Mouse (Mus musculus) lung, adult 18-20 months (tissue): ENCODE measurements at regions not wholly inside any gene's neighbourhood (a gene's known extent, or its start where the extent isn't known, plus 50 kb on each side); places are given as distances from the start of the nearest gene placed in this dataset.

Experiments
- DNase-seq, 2 experiments: peaks; one replicate each; pipeline ENCODE4 v3.0.0; 2022; ENCODE audit warnings: mixed read lengths in 2 of 2

DNA sequence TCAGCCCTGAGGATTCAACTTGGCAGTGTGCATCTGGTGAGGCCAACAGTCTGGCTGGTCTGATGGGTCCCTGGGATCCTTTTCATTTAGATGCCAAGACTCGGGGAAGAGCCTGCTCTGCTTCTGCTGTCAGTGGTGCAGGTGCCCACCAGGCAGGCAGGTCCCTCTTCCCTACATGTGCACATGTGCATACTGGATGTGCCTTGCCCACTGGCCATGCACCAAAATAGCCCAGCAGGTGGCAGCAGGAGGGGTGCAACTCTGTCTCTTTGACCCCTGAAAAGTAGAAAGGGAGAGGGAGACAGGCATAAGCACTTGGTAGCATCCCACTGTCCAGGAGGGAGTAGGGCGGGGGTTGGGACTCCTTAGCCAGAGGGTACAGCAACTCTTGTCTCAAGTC is 116.2 kb upstream of the Bank1 start:
- peak; percentile 3 to 9 for DNase-seq

DNA sequence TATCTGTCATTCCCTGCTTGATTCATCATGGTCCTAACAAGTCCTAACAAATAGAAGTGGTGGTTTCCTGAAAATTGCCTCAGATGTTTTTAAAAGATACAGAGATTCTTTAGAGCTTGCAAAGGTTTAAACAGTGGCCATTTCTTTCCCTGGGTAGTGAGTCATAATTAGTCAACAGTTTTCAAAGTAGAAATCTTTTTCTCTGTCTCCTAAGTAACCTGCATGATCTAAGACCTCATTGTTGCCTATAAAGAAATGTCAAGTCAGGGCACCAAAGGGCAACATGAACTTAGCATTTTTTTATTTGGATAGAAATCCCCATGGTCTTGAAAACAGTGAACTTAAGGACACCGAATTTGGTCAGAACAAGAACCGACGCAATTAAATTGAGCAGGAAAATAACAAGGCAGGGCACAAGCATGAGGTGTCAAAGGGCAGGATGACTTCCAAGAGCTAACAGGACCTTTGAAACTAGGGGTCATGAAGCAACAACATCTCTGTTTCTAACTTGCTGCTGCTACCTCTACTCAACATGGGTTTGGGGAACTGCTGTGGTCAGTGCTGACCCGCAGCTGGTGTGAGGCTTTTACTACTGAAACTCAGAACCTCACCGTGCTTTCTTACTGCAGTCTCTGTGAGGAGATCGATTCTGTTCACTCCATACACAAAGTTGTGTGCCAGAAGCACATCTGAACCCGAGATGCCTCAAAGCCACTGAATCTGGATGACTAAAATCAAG is 114.2 kb upstream of the Bank1 start:
- DNase-seq, result no peak

DNA sequence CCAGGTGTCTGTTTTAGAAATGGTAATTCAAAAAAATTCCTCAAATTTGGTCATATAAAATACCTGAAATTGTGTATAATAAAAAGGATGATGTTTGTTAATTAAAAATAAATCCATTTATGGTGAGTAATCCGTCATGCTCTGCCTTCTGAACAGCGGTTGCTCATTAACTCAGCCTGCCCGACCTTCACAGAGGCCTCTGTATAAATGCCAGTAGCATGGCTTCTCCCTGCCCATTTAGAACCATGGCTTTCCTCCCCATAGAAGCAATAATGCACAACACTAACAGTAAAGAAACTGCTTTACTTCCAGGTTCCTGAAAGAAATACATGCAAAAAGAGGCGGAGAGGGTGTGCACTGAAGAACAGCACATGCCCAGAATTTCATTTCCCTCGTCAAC is 113.5 kb upstream of the Bank1 start:
- DNase-seq, result no peak

DNA sequence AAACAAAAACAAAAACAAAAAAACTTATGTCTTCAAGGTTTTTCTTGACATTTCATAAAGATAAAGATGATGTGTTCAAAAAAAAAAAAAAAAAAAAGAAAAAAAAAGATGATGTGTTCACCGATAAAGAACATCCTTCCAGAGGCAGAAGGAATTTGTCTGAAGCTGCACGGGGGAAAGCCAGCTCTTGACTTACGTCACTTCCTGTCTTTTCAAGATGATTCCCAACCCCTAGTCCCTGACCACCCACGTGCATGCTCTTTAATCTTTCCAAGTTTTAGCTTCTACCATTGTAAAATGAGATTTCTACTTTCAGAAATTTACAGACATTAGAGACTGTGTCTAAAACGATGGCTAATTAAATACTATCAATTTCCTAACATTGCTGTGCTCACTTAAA is 108.5 kb upstream of the Bank1 start:
- no peak for DNase-seq

DNA sequence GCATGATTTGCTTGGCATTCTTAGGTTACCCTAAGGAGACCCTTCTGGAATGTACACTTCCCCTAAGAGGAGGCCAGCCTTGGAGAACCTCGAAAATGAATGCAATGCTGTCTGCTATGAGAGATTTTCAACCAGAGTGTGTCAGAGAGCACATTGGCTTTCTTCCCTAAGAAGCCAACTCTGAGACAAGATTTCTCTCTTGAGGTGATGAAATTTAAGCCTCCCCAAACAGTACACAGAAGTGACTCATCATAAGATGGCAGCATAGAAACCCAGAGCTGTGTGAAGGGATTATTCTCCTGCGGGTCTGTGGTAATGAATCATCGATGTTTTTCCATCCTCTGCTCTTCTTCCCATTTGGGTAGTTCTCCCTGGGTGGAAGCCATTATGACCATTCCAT is 106.2 kb upstream of the Bank1 start:
- DNase-seq, result no peak

DNA sequence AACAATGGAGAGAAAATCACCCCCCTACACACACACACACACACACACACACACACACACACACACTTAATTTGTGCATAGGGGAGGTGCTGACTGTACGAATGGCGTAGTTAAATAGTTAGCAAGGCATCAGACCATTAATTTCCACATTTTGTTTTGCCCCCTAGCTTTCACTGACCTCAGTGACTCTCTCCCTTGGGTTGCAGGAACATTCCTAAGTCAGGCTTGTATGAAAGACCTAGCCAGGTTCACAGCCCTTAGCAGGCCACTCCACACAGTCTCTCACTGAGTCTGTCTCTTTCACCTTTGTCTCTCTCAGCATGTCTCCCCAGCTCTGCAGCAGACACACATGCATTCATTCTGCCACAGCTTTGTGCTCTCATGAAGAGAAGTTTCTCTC is 101.6 kb upstream of the Bank1 start:
- DNase-seq, result no peak

DNA sequence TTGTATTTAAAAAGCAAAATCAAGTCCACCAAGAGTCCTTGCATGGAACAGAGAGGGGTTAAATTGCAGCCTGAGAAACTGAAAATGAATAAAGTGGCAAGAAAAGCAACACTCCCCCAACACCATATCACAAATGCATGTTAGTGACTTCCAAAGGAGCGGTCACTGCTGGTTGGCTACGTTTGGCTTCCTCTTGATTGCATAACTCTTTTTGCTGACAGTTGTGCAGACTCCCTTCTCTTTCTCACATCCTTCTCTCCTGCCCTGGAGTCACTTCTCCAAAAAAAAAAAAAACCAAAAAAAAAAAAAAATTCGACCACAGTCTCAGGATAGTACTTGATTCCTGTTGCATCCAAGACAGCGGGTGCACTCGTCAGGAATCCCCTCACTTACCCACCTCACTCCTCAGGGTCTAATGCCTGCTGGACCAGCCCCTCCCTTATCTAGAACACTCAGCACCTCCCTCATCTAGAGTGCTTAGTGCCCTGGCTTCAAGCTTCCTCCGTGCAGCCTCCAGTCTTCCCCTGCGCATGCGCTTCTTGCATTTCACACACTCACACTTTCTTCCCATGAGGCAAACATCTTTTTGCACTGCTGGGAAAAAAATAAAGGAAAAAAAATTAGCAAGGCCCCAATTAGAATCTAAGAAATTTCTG is 100.8 kb upstream of the Bank1 start:
- no peak for DNase-seq

DNA sequence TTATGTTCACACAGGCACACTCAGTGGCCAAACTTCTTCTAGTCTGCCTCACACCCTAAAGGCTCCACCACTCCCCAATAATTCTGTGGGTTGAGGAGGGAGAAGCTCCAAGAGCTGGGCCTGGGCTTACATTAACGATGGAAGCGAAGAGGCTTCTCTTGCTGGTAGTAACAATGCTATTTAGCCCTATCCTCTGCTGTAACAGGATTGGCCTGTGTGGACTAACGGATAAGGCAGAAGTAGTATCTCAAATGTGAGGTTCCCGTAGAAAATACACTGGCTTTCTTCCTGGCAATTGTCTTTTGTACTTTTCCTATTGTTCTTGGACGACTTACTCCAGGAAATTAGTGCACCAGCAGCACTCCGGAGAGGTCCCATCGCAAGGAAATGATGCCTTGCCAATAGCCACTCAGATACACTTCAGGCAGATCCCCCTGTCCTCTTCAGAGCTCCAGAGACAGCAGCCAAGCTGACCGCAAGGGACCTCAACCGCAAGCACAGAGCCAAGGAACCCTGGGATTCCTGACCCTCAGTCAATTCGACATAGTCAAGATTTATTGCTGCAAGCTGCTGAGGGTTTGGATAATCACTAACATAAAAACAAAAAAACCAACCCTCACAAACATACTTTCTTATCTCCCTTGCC is 96.2 kb upstream of the Bank1 start:
- no peak for DNase-seq

DNA sequence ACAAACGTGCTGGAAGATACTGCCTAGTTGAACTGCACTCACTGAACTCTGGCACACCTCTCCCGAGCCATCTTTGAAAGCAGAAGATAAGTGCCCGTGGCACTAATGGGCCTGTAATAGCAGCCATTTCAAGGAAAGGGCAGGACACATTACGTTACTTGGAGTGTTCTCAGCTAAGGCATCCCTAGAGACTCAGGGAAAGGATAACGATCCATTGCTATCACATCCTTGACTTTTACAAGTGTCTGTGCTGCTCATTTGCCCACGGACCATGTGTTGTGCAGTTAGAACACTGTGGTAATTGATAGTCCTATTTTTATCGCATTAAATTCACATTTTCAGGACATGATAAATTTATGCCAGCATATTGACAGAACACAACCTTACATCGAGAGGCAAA is 79.7 kb upstream of the Bank1 start:
- DNase-seq, result no peak

DNA sequence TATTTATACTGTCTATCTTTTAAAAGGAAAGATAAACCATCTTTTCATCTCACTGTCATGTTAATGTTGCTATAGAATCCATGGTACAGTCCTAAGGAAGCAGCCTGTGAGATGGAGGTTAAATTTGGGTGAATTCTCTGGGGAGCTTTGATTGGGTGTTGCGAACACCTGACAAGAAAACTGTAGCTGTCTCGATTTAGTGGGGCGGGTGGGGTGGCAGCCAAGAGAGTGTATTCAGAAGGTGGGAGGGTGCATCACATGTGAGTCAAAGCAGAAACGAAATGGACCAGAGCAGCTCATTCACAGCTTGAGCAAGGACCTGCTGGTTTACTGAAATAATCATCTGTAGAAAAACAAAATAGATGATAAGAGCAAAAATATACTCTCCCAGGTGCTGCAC is 57.4 kb upstream of the Bank1 start:
- no peak for DNase-seq

DNA sequence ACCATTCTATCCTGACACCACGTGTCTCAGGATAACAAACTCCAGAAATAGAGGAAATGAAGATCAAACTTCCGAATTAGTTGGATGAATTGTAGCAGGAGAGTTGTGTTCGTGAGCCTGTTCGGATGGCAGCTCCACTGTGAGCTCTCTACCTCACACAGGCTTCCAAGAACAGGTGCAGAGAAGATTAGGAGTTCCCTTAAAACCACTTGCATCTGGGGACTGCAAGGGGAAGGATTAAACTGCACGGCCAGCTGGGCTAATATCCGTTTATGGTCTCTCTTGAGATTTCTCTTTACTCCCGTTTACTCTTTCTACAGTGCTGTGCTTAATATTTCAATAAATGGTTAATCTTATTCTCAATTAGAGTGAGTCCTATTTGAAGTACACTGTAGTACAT is 54.8 kb upstream of the Bank1 start:
- DNase-seq, result no peak

DNA sequence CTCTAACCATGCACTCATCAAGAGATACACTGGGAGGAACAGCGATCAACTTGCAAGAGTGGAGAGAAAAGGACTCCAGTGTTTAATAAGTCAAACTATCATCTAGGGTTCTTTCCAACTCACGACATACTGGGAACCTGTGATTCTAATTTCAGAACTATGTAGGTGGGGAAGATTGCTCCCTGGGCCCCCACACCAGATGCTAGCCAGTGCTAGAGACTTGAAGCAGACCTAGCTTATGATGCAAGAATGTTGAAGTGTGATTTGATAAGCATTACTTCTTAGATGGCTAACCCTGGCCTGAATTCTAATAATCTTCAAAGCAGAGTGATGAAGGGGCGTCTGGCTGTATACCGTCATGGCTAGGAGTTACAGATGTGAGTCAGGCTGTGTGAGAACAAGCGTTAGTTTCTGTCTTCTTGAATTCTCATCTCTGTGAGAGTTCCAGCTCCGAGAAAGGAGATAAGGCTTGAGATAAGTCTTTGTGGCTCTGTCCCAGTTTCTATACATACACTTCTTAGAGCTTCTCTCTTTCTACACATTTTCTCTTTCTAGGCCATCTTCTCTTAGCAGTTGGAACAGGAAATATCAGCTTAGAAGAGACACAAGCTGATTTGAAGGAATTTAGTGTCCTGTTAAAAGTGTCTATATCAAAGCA is 54.0 kb upstream of the Bank1 start:
- DNase-seq, result no peak

DNA sequence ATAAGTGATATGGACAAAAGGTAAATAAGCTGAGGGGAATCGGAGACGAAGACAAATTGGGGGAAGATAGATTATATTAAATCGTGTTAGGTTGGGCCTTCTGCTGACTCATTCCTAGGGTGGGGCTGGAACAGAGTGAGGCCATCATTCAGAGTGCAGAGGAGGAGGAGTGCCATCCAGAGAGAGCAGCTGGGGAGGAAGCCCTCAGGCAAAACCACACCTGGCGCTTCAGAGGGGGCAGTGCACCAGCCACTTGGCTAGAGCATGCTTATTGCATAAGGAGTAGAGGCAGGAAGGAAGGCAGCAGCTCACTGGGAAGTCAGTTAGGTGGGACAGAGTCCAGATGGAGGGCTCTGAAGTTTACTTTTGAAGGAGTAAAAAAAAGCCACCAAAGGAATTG is 51.0 kb upstream of the Bank1 start:
- DNase-seq, result no peak
